Mouse (Mus musculus): ENCODE results near the gene Maats1.

The Maats1 gene

DNA sequence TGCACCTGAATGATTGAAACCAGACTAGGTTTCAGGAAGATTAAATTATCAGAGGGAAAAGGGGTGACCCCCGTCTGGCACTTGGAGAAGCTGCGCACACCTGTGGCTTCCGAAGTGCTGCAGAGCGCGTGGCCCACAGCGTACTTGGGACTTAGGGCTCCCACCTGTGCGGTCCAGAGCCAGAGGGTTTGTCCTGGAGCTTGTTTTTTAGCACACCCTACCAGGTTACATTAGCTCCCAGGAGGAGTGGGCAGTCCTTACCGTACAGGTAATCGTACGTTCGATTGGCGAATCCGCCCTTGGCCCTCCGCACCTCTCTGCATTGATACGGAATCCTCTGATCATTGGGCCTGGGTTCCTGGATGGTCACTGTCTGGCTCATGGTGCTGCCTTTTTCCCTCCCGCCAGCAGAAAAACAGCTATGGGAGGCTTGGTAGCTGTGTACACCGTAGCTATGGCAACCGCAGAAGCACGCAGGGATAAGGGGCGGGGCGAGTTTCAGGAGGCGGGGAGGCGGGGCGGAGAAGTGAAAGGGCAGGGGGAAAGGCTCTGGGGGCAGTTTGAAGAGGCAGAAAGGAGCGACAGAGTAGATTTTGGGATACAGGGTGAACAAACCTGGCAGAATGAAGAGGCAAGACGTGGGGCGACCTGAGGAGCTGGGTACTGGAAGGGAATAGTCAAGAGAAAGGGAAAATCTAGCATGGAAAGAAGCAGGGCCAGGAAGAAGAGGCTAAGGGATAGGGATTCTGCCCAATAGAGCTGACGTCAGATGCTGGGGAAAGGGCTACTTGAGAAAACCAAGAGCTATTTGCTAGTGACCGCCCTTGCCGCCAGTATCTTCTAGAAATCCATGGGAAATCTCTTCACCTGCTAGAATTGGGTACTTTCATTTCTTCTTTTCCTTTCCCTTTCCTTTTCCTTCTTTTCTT lies at the start of gene Maats1:
TSS of gene Maats1 (minus strand) at position 748 of the 929 bp plus-strand sequence.
- no peak for DNase-seq (ENCODE audit: extremely low read depth, low read depth, low spot score)

DNA sequence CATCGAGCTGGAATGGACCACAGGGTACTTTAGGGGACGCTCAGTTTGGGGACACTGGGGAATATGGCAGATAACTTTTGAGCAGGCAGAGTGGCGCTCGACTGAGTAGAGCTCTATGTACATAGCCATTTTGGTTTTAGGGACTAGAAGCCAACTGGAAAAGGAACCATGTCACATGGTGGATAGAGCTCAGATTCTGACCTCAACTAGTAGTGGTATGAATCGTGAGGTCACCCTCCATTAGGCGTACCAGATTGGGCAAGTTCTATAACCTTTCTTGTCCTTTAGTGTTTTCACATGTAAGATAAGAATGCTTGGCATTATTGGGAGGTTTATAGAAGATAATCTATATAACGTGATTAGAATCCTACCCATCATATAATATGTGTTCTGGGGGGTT lies 48.4 kb upstream of the Maats1 start:
- no peak for DNase-seq (ENCODE audit: extremely low read depth, low read depth, low spot score)

DNA sequence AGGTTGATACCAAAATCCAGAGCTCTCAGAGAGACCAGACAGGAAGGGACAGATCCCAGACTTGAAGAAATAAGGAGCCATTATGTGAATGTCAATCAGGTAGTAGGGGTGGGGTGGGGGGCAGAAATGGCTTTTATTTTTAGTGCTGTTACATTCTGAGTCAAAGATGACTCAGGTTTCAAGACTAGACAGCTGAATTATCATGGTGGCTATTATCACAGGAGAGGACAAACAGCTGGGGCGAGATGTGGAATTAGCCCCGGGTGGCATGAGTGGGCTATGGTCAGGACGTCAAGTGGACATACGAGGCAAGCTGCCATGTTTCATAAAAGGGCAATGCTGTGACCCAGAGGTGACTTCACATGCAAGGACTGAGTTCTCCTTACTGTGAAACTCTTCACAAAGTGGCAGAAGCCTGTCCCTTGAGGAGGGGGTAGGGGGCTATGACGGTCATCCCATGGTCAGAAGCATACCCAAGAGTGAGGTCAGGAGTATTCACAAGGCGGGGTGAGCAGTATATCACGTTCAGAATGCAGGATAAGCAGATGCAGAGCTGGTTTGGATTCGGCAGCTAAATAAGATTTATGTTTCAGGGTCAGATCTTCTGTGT lies 47.4 kb upstream of the Maats1 start:
- DNase-seq (ENCODE audit: extremely low read depth, low read depth, low spot score), result no peak

DNA sequence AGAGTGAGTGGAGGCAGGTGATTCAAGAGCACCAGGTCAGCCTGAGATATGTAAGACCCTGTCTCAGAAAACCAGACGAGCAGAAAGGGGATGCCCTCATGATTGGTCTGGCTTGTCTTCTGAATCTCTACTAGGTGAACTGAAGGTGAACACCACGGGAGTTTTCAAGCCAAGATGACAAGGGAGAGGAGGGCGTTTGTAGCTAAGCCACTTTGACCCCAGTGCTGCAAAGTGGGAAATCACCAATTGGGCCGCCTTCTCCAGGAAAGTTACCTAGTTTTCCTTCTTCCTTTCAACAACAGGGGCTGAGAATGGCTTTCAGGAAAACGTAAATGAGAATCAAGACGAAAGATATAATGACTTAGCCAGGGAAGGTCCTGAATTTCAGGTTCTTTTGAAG lies 46.8 kb upstream of the Maats1 start:
- DNase-seq (ENCODE audit: extremely low read depth, low read depth, low spot score), result no peak

DNA sequence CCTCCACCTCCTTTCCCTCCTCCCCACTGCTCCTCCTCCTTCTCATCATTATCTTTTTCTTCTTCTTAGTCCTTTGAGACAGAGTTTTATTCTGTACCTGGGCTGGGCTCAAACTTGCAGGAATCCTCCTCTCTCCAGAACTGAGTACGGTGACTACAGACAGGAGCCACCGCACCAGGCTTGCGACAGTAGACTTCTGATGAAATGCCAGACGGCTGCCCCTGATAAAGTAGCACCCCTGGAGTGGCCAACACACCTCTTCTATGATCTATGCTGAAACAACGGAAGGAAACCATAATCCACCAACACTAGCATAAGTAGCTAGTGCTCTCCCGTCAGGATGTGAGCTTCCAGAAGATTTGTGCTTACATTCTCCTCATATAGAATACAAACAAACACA lies 45.4 kb upstream of the Maats1 start:
- no peak for DNase-seq (ENCODE audit: extremely low read depth, low read depth, low spot score)

DNA sequence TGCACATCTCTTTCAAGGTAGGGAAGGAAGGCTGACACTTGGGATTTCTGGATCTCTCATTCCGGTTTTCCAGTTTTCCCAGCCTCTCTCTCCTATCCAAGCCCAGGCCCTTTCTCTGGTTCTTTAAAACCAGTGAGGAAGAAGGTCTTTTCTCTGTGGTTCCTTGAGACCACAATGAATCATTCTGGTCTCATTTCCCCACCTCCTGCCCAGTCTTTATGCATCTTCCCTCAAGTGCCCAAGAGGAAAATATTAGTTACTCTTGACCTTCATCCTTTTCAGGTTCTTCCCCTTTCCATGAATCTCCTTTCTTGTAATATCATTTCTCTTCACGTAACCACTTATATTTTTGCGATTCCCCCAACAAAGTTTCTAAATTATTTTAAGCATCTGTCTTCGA lies 43.8 kb upstream of the Maats1 start:
- DNase-seq (ENCODE audit: extremely low read depth, low read depth, low spot score), result no peak

DNA sequence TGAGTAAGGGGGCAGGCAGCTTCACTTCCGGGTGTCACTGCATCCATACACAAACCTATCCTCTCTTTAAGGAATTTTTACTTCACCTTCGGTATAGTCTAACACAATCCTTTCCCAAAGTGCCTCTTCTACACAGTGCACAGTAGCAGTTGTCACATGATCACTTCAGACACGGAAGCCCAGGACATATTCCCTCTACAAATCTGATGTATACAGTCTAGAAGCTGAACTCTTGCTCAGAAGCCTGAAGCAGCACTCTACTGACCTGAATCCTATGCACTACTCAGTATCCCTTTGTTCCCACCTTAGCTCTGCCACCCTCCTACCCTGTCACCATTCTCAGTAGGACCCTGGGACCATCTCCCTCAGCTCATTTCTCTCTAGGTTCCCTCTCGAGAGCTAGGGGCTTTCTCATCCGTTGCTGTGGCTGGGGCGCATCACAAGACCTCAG lies 43.3 kb upstream of the Maats1 start:
- no peak for DNase-seq (ENCODE audit: extremely low read depth, low read depth, low spot score)

DNA sequence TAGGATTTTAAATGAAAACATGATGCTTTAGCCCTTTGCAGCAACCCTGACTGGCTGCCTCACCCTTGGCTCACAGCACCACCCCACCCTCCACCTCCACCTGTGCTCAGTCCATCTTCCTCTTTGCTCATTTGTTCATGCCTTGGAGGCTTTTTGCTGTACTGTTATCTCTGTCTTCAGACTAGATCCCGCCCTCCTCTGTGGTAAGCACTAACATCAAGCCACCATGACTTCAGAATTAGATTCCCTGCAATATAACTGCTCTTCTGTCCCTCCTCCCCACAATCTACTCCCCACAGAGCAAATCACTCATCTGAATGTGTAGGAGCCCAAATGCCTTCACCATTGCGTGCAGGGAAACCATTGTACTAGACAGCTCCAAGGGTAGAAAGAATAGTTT lies 41.7 kb upstream of the Maats1 start:
- DNase-seq (ENCODE audit: extremely low read depth, low read depth, low spot score), result no peak

DNA sequence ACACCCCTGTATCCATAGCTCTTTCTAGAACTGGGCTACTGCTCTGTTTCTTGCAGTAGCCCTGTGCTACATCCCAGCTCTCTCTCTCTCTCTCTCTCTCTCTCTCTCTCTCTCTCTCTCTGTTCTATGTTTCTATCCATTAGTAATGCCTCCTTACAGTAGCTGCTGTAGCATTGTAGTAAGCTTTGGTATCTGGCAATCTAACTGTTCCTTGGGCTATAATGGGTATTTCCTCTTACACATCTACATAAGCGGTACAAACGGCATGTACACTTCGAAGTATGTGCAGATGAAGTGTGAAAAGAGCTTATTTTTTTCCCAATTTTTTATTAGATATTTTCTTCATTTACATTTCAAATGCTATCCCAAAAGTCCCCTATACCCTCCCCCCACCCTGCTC lies 38.0 kb upstream of the Maats1 start:
- DNase-seq (ENCODE audit: extremely low read depth, low read depth, low spot score), result no peak

DNA sequence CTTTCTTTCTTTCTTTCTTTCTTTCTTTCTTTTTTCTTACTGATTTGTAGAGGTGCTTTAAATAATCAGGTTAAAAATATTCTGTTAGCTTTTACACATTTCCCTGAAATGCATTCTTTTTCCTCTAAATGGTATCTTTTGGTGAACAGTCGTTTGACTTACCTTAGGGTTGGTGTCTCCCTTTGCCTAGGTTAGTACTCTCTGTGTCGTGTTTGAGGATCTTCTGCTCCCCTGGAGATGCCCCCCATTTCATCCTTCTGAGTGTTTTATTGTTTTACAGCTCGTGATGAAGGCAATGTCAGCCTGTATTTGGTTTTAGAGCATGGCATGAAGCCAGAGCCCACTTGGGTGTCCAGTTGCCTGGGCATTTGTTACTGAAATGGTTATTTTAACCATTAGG lies 37.5 kb upstream of the Maats1 start:
- DNase-seq (ENCODE audit: extremely low read depth, low read depth, low spot score), result no peak

DNA sequence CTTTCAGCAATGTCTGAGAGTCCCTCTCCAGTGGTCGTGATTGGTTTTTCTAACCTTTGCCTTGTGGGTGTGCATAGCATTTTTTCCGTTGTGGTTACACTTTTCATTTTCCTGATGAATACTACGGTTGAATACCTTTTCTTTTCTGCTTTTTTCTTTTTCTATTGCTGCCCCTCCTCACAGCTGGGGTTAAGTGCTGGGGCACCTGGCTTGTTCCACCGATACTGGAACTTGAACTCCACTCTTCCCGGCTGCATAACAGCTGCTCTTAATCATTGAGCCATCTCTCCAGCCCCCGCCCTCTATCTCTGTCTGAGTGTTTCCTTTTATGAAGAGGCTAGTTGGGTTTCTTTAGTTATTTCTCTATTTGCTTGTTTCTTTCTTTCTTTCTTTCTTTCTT lies 37.1 kb upstream of the Maats1 start:
- DNase-seq (ENCODE audit: extremely low read depth, low read depth, low spot score), result no peak

DNA sequence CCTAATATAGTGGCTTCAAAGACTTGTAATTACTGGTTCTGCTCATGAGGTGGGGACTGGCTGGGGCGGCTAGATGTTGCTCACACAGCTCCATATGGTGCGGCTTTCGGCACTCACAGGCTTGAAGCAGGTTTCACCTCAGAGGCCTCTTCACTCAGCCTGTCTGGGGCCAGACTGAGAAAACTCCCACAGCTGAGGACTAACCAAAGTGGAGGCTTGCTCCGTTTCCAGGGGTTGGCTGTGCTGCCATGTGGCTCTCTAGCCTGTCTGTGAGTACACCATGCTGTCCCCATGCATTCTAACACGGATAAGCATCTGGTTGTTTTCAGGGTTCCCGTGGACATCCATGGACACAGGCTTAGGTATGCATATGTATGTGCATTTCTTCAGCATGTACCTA lies 36.6 kb upstream of the Maats1 start:
- DNase-seq (ENCODE audit: extremely low read depth, low read depth, low spot score), result no peak

DNA sequence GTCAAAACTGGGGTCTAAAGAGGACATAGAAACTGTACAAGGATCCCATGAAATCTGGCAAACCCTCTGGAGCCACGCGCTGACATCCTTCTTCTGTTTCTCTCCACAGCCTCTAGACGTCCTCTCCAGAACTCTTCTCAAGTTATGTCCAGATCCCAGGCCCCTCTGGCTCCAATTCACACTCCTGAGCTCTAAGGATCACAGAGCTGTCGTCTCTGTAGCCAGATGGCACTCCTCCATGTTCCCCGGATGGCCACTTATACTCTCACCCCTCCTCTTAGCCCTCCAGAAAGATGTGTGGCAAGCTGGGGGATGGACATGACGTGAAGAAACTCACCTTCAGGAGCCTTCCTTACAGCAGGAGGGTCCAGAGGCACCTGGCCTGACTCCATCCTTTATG lies 35.6 kb upstream of the Maats1 start:
- DNase-seq (ENCODE audit: extremely low read depth, low read depth, low spot score), result no peak

DNA sequence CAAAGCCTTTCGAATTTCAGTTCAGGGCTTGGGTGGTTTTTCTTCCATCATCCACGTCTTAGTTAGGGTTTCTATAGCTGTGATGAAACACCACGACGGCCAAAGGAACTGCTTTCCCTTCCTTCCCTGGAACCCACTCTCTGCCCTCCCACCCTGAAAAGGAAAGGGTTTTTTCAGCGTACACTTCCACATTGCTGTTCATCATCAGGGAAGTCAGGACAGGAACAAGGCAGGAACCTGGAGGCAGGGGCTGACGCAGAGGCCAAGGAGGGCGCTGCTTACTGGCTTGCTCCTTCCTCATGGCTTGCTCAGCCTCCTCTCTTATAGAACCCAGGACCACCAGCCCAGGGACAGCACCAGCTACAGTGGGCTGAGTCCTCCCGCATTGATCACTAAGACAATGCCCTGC lies 34.9 kb upstream of the Maats1 start:
- no peak for DNase-seq (ENCODE audit: extremely low read depth, low read depth, low spot score)

DNA sequence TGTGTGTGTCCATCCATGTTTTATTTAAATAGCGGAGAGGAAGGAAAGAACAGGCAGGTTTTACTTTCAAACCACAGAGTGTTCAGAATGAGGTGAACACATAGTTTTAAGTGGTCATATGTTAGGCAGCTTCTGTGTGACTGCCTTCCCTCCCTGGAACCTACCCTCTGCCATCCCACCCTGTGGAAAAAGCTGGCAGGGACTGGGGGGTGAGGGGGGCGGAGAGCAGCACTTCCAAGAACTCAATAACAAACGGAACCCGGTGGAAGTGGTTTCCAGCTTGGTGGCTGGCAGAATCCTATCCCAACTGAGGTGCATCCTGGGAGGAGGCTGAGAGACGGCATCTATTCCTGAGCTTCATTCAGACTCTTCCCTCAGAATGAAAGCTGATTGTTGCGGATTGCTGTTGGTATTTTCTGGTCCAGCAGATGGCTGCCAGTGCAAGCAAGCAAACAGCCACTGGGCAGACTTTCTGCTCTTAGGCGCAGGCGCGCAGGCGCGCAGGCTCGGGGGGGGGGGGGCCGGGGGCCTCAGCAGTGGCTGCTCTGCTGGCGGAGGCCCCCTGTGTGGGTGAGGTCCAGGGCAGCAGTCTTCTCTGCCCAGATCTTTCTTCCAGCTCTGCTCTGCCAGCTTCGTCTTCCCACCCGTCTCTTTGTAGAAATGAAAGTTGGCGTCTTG lies 34.4 kb upstream of the Maats1 start:
- no peak for DNase-seq (ENCODE audit: extremely low read depth, low read depth, low spot score)

DNA sequence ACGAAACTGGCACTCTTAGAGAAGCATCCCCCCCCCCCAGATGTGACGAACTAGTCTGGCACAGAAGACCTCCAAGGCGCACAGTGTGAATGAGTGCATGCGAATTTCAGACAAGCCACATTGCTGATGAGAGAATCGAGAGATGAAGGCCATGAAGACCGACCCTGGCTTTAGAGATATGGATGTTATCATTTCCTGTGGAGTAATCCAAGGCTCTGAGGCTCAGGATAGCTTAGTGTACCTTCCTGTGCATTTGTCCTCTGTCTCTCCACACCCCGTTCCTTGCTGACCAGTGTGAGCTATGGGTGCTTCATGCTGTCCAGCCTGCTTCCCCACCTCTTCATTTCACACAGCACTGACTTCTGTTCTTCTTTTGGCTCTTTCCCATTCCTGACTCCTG lies 33.2 kb upstream of the Maats1 start:
- no peak for DNase-seq (ENCODE audit: extremely low read depth, low read depth, low spot score)

DNA sequence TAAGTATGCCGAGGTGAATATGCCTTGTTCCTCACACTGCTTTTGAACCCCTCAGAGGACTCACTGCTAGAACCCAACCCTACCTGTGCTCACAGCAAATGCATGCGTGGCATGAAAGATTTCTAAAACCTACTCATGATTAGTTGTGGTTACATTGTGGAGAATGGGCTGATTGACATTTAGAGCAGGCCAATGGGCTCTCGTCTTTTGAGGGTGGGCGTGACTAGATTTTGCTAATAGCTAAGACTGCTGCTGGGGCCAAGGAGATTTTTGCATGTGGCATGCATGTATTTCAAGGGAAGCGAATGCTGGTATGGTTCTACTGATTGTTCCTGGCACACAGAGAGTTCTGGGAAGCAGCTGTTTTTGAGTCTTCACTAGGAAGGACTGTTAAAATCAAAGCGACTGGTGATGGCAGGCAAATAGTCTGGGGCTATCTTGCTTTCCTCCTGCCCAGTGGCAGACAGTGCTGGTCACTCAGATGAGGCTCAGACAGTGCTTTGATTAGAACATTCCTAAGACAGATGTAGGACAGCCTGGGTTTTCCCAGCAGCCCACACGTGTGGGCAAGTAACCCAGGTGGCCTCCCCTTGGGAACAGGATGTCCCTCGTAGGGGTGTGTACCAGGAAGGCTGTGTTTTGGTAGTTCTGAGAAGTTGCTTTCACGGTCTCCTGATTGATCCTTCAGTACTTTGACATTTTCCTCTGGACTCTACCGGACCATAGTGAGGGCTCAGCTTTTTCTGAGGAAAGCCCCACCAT lies 32.6 kb upstream of the Maats1 start:
- DNase-seq (ENCODE audit: extremely low read depth, low read depth, low spot score), result no peak

DNA sequence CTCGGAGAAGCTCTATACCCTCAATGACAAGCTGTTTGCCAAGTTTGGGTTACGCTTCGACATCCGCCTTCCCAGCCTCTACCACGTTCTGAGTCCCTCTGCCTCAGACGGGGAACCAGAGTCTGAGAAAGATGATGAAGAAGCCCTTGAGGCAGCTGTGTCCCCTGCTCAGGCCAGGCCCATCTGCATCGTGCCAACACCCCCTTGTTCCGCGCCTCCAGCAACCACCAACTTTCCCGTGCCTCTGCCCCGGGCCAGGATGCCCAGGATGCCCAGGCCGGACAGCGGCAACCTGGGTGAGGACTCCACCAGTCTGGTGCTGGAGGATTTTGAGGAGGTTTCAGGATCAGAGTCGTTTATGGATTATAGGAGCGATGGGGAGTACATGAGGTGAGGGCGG lies 32.0 kb upstream of the Maats1 start:
- no peak for DNase-seq (ENCODE audit: extremely low read depth, low read depth, low spot score)

DNA sequence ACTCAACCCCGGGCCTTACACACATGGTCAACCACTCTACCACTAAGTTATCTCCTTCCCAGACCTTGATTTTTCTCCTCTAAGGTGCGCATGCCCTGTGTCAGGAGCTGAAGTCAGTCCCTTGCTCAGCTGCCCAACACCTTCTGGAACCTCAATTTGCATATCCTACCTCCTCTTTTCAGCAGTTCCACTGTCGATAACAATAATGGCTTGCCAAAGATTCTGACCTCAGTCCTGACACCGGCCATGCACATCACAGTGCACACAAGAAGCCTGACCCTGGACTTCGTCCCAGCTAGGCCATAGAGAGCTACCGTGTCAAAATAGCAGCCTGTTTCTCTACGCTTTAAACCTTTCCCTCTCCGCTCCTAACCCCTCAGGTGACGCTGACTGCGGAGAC lies 31.5 kb upstream of the Maats1 start:
- no peak for DNase-seq (ENCODE audit: extremely low read depth, low read depth, low spot score)

DNA sequence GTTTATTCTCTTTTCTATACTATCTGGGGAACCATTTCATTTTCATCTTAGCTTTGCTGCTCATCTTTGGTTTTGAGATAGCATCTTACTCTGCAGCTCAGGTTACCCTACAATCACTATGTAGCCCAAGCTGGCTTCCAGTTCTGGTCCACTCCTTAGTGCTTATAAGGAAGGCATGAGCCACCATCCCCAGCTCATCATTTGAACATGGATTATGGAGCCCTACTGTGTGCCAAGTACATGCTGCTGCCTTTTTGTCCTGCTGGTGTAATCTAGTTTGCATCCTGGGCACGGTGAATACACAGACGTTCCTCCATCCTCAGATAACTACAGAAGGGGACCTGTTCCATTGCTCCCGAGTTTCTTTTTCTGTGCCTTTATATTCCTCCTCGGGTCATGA lies 30.9 kb upstream of the Maats1 start:
- DNase-seq (ENCODE audit: extremely low read depth, low read depth, low spot score), result no peak

DNA sequence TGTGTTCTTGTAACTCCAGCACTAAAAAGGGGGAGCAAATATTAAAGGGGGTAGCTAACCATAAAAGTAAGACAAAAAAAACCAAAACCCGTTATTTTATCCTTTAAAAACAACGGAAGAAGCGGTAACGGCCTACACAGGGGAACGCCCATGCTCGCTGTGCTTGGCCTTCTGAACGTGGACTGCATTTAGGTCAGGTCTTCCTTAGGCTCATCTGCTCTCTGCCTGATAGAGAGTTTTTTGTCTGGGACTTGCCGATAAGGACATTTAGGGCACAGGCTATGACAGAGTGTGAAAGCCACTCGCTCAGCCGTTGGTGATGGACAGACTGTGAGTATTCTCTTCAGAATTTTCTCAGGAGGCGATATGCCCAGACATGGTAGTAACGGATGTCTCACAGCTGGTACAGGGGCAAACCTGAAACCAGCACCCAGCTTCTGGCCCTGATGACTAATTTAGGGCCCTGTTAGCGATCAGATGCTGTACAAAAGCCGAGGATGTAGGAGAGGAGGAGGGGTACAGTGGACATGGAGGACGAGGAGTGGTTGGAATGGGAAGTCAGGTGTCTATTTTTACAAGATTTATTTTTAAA lies 29.9 kb upstream of the Maats1 start:
- no peak for DNase-seq (ENCODE audit: extremely low read depth, low read depth, low spot score)

All from fat pad, adult 2 months (tissue).